Mouse (Mus musculus) erythroid progenitor cell, adult 5-6 weeks (primary cell): ENCODE measurements around the gene Ggt7. TPM values are rescaled to one million over a fixed set of nuclear protein-coding genes. Genes with fewer than 3 reads are reported as not detected.

Experiments
- total RNA-seq, 2 experiments: library from RNA; stranded (forward) in 1 of 2; stranded (reverse) in 1 of 2; fragments of 150-400 nt in 1 of 2; fragments of 186-747, 209-891 nt in 1 of 2; gene quantifications; 2 replicates each; pipeline versions ENCODE4 v1.2.3 to v1.2.4; 2015 to 2017; ENCODE audit warnings: low replicate concordance in 2 of 2

The Ggt7 gene
- total RNA-seq, 2 experiments from 2014 or later, result not detected

Other genes with a start within 250 kb of the Ggt7 start
- not detected in 2 replicates for gene Map1lc3a, start 241.9 kb downstream of the Ggt7 start, total RNA-seq (2015; ENCODE audit: low replicate concordance)
- gene Map1lc3a, start 241.9 kb downstream of the Ggt7 start, total RNA-seq (2017; ENCODE audit: low replicate concordance), result 2.8 TPM in 1 of 2 replicates, not detected in the other
- gene Pigu, start 160.8 kb downstream of the Ggt7 start, total RNA-seq (2015; ENCODE audit: low replicate concordance), result 5.9 and 22.3 TPM in 2 replicates
- gene Pigu, start 160.8 kb downstream of the Ggt7 start, total RNA-seq (2017; ENCODE audit: low replicate concordance), result 15.1 and 15.7 TPM in 2 replicates
- 10.5 and 11.5 TPM in 2 replicates for gene Trp53inp2, start 137.2 kb downstream of the Ggt7 start, total RNA-seq (2015; ENCODE audit: low replicate concordance)
- gene Trp53inp2, start 137.2 kb downstream of the Ggt7 start, total RNA-seq (2017; ENCODE audit: low replicate concordance), result 1.1 and 3.6 TPM in 2 replicates
- 55.1 and 66.7 TPM in 2 replicates for gene Ncoa6, start 44.3 kb downstream of the Ggt7 start, total RNA-seq (2015; ENCODE audit: low replicate concordance)
- gene Ncoa6, start 44.3 kb downstream of the Ggt7 start, total RNA-seq (2017; ENCODE audit: low replicate concordance), result 19.4 and 24.4 TPM in 2 replicates
- 3.2 and 6.3 TPM in 2 replicates for gene Acss2, start 289 bp downstream of the Ggt7 start, total RNA-seq (2015; ENCODE audit: low replicate concordance)
- 7.7 and 9.2 TPM in 2 replicates for gene Acss2, start 289 bp downstream of the Ggt7 start, total RNA-seq (2017; ENCODE audit: low replicate concordance)
- gene Gss, start 74.6 kb upstream of the Ggt7 start, total RNA-seq (2015; ENCODE audit: low replicate concordance), result 2.9 and 7.1 TPM in 2 replicates
- gene Gss, start 74.6 kb upstream of the Ggt7 start, total RNA-seq (2017; ENCODE audit: low replicate concordance), result 5.6 and 9.6 TPM in 2 replicates
- gene Myh7b, start 93.0 kb upstream of the Ggt7 start, total RNA-seq (2015; ENCODE audit: low replicate concordance), result not detected in 2 replicates
- gene Myh7b, start 93.0 kb upstream of the Ggt7 start, total RNA-seq (2017; ENCODE audit: low replicate concordance), result not detected in 2 replicates
- gene Trpc4ap, start 174.1 kb upstream of the Ggt7 start, total RNA-seq (2015; ENCODE audit: low replicate concordance), result 35.6 and 35.7 TPM in 2 replicates
- 19.7 and 49.9 TPM in 2 replicates for gene Trpc4ap, start 174.1 kb upstream of the Ggt7 start, total RNA-seq (2017; ENCODE audit: low replicate concordance)
- 11.3 and 12.3 TPM in 2 replicates for gene Edem2, start 211.2 kb upstream of the Ggt7 start, total RNA-seq (2015; ENCODE audit: low replicate concordance)
- 6.2 and 6.7 TPM in 2 replicates for gene Edem2, start 211.2 kb upstream of the Ggt7 start, total RNA-seq (2017; ENCODE audit: low replicate concordance)
- gene Gm17581, start 217.6 kb upstream of the Ggt7 start, total RNA-seq (2015; ENCODE audit: low replicate concordance), result not detected in 2 replicates
- not detected in 2 replicates for gene Gm17581, start 217.6 kb upstream of the Ggt7 start, total RNA-seq (2017; ENCODE audit: low replicate concordance)
- not detected in 2 replicates for gene Procr, start 232.9 kb upstream of the Ggt7 start, total RNA-seq (2015; ENCODE audit: low replicate concordance)
- not detected in 2 replicates for gene Procr, start 232.9 kb upstream of the Ggt7 start, total RNA-seq (2017; ENCODE audit: low replicate concordance)